Mouse (Mus musculus) right cerebral cortex, postnatal 36 days (tissue): ENCODE results near the gene Gm11084.

Experiments
- DNase-seq, 2 experiments: peaks; one replicate each; pipeline ENCODE4 v3.0.0; 2022; ENCODE audit warnings: low spot score in 2 of 2, mixed read lengths in 1 of 2

The Gm11084 gene

DNA sequence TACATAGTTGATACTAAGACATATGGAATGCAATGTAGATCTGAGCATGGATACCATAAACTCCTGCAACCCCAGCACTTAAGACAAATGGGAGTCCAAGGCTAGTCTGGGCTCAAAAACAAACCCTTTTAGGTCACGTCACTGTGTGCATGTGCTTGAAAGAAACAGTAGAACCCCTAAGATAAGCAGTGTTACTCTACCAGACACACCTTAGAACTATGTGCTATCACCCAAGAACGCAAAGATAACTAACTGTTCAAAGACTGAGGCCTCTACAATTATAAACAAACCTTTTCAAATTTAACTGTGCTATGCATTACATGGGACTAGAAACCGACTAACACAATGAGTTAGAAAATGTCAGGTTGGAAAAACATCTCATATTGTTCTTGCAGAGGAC is 33.5 kb downstream of the Gm11084 start:
- DNase-seq: no peak

DNA sequence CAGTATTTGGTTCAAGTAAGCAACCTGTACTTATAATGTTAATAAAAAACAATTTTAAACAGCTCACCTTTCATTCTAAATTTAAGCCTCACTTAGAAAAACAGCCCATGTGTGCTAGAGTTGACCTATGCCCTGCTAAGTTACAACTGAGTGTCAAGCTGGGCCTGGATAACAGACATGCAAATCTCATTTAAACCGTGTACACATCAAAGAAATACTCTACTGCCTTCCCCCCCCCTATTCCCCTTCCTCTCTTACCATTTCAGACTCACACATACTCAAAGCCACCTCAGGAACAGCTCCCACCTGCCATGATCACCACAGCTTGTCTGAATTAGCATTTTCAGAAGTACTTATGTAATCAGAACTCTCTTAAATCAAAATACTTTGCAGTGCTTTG is 50.6 kb downstream of the Gm11084 start:
- DNase-seq: no peak

DNA sequence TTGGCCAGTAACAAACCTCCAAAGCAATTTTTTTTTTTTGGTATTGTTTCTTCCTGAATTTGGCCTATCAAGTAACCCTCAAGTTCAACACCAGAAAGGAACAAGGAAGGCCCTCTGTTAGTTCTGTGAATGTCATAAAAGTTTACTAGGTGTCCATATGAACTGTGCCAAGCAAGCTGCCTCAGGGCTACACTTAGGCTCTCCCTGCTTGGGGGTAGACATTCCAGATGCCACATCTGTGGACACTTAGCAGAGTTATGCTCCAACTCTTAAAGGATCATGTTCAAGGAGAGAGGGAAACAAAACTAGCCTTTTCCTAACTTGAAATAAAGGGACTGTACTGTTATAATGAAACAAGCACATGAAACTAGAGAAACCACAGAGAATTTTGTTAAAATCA is 54.3 kb downstream of the Gm11084 start:
- no peak for DNase-seq

DNA sequence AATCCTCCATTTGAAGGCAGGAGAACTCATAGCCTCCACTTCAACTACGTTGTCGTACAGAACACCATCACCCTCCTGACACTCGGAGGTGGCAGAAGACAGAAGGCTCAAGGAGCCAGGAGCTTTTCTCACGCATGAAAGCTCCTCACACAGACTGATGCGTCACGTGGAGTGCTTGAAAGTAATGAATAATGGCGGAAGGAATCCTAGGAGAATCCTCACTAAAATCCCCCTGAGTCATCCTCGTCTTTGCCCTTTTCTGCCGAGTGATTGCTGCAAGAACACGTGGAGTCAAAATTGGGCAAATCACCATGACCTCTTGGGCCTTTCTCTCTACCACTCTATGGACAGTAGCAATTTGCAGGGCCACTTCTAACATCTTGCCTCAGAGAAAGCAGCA is 61.5 kb downstream of the Gm11084 start:
- no peak for DNase-seq
